Mouse (Mus musculus): ENCODE measurements around the gene Aldh8a1.
A peak's percentile ranks its signal among the peaks of the same experiment; 100 is the strongest.
"Not testable (repeated sequence)": the region's sequence is repeated elsewhere in the genome, so short reads cannot be mapped to it uniquely, and the experiment has no call there.

Aldh8a1 gene

DNA sequence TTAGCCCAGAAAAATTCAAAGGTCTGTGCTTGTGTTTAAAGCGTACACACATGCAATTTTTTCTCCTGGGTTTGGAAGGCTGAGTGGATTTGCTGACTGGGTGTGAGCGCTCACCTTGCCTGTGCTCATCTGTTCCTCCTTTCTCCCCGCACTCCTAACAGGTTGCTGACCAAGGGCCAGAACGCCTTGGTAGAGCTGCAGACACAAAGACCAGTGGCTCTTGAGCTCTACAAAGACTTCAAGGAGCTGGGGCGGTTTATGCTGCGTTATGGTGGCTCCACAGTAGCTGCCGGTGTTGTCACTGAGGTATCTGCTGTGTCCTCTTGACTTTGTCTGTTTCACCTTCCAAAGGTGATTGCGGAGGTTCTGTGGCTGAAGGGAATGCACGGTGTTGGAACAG, 9.6 kb upstream of the Aldh8a1 start:
- no peak for DNase-seq (ENCODE audit: low read depth, low spot score)

DNA sequence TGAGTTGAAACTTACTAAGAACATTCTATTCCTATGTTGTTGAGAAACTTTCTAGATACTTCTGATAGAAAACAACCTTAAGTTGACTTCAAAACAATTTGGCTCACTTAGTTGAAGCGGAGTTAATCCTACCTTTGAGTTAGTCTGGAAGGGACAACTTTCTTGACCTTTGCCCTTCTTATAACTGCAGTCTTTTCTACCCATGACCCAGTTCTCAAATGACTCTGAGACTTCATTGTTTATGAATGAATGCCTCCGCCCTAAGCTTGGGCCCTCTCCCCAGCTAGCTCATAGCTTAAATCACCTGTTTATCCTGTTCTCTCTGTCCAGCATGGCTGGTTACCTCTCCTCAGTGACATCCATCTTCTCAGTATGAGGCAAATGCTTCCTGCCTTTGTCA, 7.5 kb upstream of the Aldh8a1 start:
- no peak for DNase-seq (ENCODE audit: low read depth, low spot score)

DNA sequence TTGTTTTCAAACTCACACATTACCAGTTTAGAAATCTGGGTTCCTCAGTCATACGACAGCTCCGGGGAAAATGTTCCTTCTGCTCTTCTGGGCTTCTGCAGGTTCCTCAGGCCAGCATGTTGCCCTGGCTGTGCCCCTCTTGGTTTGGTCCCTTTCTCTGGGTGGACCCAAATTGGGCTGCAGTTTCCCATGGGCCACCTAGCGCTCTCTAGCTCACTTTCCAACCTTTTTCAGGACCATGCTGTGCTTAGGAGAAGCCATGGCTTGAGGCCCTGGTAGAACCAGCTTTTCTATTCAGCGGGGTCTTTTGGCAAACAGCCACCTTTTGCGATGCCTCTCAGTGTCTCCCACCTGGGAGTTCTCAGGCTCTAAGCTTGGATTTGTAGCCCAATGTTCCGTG, 4.8 kb upstream of the Aldh8a1 start:
- no peak for DNase-seq (ENCODE audit: low read depth, low spot score)

DNA sequence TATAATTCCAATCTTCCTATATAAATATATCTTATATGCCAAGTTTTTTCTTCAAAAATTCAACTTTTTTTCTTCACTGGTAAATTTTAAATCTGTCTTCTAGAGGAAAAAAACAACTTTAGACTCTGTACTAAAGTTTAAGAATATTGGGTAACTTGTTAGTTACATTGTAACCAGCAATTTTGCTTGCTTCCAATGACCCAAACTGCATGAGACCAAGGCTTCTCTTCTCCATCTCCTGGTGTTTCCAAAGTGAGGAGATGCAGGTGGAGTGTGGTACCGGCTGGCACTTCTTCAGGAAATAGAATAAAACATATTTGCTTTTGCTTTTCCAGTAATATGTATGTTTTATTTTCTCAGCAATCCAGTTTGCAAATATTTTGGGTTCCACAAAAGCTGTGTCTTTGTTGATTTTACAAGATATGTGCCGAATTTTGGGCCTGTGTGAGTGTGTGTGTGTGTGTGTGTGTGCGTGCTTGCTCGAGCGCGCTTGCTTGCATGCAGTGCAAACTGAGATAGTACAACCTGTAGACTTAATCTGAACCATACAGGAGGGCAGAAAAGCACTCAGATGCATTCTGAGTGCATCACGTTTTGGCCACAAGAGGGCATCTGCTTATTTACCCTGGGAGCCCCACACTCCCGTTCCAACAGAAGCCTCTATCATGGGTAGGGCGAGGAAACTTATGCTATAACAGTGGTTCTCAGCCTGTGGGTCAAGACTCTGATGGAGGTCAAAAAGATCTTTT, 1.3 kb downstream of the Aldh8a1 start:
- DNase-seq (ENCODE audit: low read depth, low spot score): peak; percentile 43

DNA sequence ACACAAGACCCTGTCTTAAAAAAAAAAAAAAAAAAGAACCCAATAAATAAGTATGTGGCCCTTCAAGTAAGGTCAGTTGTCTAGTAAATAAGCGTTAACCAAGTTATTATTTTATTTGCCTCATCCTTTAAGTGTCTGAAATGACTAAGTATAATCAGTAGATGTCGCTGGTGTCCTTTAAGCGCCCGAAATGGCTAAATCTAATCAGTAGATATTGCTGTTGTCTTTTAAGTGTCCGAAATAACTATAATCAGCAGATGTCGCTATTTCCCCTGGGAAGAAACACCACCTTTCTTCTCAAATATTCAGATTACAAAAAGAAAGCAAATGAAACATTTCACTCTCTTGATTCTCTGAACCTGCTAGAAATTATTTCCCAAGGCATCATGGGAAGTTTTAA, 5.8 kb downstream of the Aldh8a1 start:
- DNase-seq (ENCODE audit: low read depth, low spot score): peak; percentile 77

DNA sequence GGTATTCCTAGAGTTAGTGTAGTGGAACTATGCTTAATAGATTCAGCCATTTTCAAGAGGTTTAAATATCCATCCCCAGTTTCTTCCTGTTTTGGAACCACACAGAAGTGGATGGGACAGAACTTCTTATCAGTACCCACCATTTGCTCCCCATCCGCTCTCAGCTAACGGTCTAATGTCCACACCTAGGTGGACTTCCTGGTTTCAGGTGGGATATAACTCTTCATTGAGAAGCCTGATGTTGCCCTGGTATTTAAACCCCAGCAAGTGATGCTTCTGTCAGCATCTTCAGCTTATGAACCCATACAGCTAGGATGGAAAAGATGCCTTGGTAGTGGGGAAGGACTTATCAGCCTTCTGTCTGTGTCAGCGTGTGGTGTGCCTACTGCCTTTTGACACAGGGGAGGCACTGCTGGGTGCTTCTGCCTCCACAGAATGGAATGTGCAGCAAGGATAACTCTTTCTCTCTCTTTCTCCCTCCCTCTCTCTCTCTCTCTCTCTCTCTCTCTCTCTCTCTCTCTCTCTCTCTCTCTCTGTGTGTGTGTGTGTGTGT, 8.1 kb downstream of the Aldh8a1 start:
- no peak for DNase-seq (ENCODE audit: low read depth, low spot score)

DNA sequence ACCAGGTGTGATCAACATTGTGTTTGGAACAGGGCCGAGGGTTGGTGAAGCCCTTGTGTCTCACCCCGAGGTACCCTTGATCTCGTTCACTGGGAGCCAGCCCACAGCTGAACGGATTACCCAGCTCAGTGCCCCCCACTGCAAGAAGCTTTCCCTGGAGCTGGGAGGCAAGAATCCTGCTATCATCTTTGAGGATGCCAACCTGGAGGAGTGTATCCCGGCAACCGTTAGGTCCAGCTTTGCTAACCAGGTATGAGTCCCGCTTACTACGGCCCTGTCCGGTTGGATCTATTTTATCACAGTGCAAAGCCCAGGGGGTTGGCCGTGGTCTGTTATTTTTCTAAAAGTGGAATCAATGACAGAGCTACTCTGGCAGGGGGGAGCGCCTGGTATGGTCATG, 12.0 kb downstream of the Aldh8a1 start:
- no peak for DNase-seq (ENCODE audit: low read depth, low spot score)

DNA sequence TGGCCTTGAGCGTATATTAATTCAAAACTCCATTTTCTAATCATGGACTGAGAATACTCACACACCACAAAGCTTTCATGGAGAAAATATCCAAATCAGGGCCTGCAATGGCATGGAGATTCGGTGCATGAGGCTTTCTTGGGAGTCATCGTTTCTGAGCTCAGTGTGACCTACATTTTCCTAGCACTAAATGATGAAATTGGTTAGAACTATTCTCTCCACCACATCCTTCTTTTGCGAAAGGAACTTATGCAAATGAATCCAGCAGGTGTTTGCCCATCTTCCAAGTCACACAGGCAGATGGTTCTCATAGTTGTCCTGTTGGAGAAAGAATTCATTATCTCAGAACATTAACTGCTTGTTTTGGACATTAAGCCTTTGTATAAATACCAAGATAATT, 13.3 kb downstream of the Aldh8a1 start:
- DNase-seq (ENCODE audit: low read depth, low spot score): no peak

DNA sequence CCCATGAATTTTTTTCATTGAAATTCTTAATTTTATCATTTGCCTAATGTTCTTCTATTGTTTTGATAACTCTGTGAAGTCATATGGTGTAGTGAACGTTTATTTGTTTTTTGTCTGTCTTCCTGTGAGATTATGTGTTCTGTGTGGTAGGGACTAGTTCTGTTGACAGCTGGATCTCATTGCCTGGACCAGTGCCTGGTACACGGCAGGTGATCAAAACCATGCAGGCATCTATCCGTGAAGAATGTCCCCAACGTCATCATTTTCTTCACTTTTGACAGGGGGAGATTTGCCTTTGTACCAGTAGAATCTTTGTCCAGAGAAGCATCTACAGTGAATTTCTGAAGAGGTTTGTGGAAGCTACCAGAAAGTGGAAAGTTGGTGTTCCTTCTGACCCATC, 14.2 kb downstream of the Aldh8a1 start:
- DNase-seq (ENCODE audit: low read depth, low spot score): no peak

DNA sequence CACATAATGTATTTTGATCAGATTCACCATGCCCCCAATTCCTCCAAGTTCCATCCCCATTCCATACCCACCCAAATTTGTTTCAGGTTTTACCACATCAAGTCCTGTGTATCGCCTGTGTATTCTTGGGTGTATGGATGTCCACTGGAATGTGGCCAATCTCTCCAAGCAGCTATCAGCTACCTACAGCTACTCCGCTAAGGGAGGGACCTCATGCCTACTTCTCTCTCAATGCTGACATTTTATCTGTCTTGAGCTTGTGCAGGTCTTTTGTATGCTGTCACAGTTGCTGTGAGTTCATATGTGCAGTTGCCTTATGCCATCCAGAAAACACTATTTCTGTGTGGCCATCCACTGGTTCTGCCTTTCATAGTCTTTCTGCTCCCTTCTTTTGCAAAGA, 16.3 kb downstream of the Aldh8a1 start:
- DNase-seq (ENCODE audit: low read depth, low spot score): no peak

DNA sequence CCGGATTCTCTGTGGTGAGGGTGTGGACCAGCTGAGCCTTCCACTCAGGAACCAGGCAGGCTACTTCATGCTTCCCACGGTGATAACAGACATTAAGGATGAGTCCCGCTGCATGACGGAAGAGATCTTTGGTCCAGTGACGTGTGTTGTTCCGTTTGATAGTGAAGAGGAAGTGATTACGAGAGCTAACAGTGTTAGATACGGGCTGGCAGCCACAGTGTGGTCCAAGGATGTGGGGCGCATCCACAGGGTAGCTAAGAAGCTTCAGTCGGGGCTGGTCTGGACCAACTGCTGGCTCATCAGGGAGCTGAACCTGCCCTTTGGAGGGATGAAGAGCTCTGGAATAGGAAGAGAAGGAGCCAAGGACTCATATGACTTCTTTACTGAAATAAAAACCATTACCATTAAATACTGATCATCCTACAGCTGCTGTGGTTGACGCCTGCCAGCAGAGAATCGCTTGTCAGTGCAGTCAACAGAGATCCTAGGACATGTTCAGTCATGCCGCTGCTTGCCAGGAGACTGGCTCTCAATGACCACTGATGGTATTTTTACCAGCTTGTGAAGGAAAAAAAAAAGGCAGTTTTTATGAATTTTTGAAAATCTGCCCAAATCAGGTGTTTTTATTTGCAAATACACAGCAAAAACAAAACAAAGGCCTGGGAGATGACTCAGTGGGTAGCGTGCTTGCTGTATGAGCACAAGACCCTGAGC, 18.5 kb downstream of the Aldh8a1 start:
- DNase-seq (ENCODE audit: low read depth, low spot score): no peak

DNA sequence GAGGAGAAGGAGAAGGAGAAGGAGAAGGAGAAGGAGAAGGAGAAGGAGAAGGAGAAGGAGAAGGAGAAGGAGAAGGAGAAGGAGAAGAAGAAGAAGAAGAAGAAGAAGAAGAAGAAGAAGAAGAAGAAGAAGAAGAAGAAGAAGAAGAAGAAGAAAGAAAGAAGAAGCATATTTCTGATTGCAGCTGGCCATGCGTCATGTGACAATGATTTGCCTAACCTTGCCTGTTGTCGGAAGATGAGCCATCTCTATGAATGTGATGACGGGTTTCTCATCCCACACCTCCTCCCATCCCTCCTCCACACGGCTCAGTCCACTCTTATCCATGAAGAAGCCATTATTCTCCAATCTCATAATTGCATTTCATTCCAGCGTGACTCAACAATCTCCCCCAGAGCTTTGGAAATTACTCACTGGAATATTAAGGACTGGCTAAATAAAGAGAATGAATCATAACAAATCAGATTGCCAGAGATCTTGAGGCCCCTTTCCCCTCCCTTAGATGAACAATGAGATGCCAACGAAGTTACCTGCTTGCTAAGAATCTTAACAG, 21.9 kb downstream of the Aldh8a1 start:
- DNase-seq (ENCODE audit: low read depth, low spot score): not testable (repeated sequence)

DNA sequence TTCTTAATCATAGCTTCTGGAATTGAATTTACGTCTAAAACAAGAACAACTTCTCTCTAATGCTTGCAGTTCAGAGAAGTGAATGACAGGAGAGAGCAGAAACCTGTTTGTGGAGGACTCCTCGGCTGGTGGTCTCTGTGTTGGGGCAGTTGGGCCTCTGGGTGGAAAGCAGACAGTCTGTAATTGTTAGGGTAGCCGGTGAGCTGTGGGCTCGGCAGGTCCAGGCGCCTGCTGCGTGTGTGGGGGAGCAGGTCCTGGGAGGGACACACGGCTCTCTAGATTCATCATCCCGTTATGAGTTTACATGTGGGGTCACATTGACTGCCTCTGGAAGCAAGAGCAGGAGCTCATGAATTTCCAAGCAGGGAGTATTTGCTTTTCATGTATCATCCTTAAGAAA, 22.5 kb downstream of the Aldh8a1 start:
- no peak for DNase-seq (ENCODE audit: low read depth, low spot score)

DNA sequence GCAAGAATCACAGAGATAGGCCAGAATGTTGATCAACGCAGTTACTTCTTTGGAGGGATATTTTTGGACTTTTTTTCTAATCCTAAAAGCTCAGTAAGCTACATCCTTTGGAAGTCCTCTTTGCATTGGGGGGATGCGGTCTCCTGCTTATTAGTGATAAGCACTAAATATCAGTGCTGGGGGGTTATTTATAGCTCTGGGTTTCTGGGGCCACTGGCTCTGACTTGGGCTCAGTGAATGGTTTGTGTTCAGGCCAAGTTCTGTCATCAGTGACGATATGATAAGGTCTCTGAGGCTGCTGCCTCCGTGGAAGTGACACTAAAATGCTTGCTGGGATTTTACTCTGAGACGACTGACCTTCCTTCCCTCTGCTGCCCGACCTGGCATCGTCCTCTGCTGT, 22.9 kb downstream of the Aldh8a1 start:
- no peak for DNase-seq (ENCODE audit: low read depth, low spot score)

DNA sequence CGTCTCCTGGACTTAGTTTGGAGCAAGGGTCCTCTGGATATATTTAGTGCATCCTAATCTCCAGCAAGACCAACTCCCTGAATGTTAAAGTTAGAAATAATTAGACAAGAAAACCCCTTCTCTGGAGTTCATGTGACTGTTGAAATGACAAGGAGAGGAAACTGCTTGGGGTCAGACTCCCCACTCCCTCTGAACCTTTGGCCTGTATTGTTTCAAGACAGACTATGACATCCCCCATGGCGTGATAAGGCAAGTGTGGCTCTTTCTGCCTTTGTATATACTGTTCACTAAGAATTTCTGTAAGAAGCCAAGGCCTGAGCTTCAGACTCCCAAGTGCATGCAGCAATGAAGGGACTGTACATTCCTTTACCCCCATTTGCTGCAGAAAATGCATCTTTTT, 23.4 kb downstream of the Aldh8a1 start:
- no peak for DNase-seq (ENCODE audit: low read depth, low spot score)

DNA sequence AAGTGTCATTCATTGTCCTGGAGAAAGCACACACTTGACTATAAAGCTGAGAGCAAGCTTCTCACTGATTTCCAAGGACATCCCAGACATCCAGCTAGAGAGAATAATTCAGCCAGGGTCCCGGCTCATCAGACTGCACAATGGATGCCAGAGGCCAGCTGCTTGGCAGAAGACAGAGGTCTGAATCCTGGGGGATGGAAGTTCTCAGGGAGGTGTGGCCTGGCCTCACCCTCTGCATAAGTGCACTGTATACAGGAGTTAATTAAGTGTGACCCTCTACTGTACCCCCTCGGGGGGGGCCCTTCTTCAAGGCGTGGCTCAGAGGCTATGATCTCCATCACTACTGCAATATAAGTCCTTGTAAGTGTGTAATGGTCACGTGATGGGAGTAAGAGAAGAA, 24.2 kb downstream of the Aldh8a1 start:
- no peak for DNase-seq (ENCODE audit: low read depth, low spot score)

DNA sequence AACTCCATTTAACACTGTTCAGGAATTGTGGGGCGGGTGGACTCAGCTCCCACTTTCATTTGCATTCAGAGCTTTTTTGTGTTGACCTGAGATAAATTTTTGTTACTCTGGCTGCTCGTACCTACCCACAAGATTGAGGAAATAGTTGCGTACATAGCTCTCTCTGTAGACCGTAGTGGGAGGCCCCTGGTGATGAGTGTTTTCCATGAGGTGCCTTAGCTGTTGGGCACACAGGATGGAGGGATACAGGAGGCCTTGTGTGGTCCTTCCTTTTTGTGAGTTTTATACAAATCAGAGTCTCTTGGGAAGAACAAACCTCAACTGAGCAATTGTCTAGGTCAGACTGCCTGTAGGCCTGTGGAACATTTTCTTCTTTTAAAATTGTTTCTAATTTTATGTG, 27.7 kb downstream of the Aldh8a1 start:
- no peak for DNase-seq (ENCODE audit: low read depth, low spot score)

DNA sequence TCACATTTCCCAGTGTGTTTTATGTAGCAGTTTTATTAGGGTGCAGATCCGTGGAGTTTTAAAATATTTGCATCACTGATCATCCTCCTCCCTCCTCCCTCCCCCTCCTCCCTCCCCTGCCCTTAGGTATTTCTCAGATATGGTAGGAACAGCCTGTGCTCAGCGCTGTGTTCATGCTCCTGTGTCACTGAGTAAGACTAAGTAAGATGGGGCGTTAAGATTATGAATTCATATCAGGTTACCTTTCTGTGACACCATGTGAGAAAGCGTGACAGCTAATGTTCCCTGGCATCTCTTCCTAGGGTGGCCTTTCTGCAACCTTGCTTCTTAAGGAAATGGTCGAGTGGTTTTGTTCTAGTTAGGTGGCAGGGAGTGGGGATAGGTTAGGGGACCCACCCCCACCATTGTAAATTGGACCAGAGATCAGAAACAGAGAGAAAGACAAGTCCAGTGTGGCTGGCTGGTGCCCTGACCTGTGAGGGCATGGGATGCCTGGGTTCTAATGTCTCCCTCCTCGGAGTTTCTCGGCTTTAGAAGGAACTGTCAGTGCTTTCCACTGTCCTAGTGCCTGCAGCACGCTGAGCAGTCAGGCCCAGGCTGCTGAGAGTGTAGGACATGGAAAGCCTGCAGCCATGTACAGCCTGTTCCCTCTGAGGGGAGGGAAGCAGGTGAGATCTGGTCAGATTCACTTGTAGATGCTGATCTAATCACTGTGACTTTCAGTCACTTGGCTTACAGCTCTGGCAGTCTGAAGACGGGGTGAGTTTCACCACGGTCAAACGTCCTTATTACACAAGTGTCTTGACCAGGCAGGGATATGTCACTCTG, 28.8 kb downstream of the Aldh8a1 start:
- DNase-seq (ENCODE audit: low read depth, low spot score): no peak

DNA sequence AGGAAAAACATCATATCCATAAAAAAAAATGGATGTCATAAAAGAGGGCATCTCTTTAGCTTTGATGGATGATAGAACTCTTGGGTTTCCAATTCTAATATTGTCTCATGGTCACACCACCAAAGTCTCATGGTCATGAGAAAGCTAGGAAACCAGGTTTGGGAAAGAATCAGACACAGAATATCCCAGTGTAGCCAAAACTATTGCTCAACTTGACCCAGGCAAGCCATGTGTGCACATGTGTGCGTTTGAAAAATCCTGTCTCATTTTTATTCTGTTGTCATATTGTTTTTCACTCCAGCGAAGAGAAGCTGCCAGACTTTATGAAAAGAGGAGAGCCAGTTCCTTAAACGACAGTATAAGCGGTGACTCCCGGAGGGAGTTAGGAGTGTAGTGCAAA, 33.6 kb downstream of the Aldh8a1 start:
- no peak for DNase-seq (ENCODE audit: low read depth, low spot score)

DNA sequence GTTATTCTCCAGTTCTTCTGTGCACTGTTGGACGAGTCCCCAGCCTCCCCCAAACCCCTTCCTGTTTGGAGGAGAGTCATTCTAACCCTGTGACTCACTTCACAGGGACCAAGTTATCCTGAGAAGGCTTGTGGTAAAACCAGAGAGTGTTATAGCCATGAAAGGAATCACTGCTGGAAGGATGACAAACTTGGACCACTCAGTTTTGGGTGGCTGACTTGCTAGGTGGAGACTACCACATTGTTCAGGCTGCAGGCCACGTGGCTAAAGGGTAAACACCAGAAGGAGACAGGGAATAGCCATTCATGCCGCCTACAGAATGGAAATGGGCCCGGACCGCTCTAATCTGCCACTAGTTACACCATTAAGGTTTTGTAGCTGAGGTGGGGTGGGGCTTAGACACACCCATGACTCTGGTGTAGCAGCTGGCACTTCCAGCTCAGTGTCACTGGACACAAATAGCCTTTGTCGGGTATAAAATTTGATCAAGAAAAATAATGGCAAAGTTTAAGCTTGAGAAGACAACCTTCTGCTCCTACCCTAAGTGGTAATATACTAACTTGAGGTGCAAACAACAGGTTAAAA, 34.6 kb downstream of the Aldh8a1 start:
- no peak for DNase-seq (ENCODE audit: low read depth, low spot score)

DNA sequence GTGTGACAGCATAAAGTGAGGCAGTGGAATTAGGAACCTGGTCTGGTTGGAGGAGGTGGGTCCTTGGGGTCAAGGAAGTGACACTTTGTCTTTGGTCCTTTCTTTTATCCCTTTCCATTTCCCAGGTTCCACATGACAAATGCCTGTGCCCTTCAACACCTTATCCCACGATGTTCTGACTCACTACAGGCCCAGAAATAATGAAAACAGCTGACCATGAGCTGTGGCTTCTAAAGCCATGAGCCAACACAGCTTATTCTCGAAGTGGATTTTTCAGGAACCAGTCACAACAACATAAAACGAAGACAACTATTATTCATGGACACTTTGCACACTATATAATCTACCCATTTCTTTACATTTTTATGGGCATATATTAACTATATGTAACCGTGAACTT, 37.9 kb downstream of the Aldh8a1 start:
- DNase-seq (ENCODE audit: low read depth, low spot score): no peak

DNA sequence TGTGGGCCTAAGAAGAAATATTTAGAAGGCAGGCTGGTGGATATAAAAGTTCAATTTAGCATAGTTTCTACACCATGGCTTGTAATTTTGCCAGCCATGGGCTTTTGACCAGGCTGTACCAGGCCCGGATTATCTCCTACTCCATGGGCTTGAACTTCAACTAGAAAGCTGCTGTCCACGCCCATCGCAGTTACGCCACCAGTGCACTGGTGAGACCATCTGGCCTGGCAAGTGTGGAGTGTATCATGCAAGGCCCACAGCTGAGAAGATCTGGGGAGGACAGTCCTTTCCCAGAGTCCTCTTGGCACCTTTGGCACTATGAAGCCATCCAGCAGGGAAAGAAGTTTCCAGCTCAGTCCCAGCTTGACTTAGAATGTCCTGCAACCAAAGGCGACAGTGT, 39.1 kb downstream of the Aldh8a1 start:
- no peak for DNase-seq (ENCODE audit: low read depth, low spot score)

Measured in CD4-positive helper T cell, adult 2 months (primary cell).